Mouse (Mus musculus) testis, adult 2 months (tissue): ENCODE measurements around the gene Ccdc81. TPM values are rescaled to one million over a fixed set of nuclear protein-coding genes. Genes with fewer than 3 reads are reported as not detected.

Source experiments
- H3K27ac ChIP-seq: fragments of 200-500 bp; 2 replicates; pipeline ENCODE4 v1.5.1; 2012; ENCODE audit warnings: low read depth, low read length; ENCODE audit not compliant: control insufficient read depth, insufficient read depth
- H3K27me3 ChIP-seq: fragments of 200-500 bp; 2 replicates; pipeline ENCODE4 v1.6.1; 2012; ENCODE audit warnings: mild to moderate bottlenecking, low read length, moderate library complexity; ENCODE audit not compliant: control insufficient read depth, insufficient read depth
- H3K36me3 ChIP-seq: fragments of 200-500 bp; 2 replicates; pipeline ENCODE4 v1.6.1; 2012; ENCODE audit warnings: mild to moderate bottlenecking, low read length; ENCODE audit not compliant: control insufficient read depth, insufficient read depth
- H3K4me1 ChIP-seq: fragments of 200-500 bp; 2 replicates; pipeline ENCODE4 v1.6.1; 2012; ENCODE audit warnings: low read length; ENCODE audit not compliant: control insufficient read depth, insufficient read depth
- H3K4me3 ChIP-seq: fragments of 200-500 bp; 2 replicates; pipeline ENCODE4 v1.5.1; 2012; ENCODE audit warnings: low read depth, mild to moderate bottlenecking, low read length, moderate library complexity, mixed read lengths; ENCODE audit not compliant: control insufficient read depth
- CTCF ChIP-seq: fragments of 200-500 bp; IDR thresholded peaks from 2 replicates; pipeline ENCODE4 v1.5.1; 2012; ENCODE audit warnings: low read depth, mild to moderate bottlenecking, inconsistent platforms, low read length, moderate library complexity; ENCODE audit not compliant: control insufficient read depth, insufficient read depth, insufficient replicate concordance
- POLR2A ChIP-seq: fragments of 200-500 bp; IDR thresholded peaks from 2 replicates; pipeline ENCODE4 v1.6.1; 2012; ENCODE audit warnings: low read depth, mild to moderate bottlenecking, inconsistent platforms, low read length, moderate library complexity; ENCODE audit not compliant: control insufficient read depth
- polyA plus RNA-seq: library from polyadenylated mRNA; depleted of rRNA; stranded (reverse); fragments of >200 nt; gene quantifications from 2 replicates; pipeline ENCODE4 v1.2.3, GENCODE M21; 2012

Ccdc81 gene
- polyA plus RNA-seq, 1 experiment: 80.0 TPM

GRCm38 (mm10) chr7:89907950-89908349, 4.5 kb upstream of the Ccdc81 start:
- Histone ChIP-seq H3K36me3 (no peaks in the 10 kb centered on the region), H3K27ac (no peak overlapping the region), H3K27me3 (no peaks in the 10 kb centered on the region), H3K4me1 (peaks cover 17% of the 10 kb centered on the region), H3K4me3 (no peak overlapping the region)
- TF ChIP-seq CTCF (peak; percentile 44; the same call in 1 of the 2 replicates), POLR2A (no peak)

- Histone ChIP-seq H3K36me3 (no peaks in the 10 kb centered on the region), H3K4me3 (peak overlapping the region; percentile 92), H3K27ac (no peak overlapping the region), H3K27me3 (no peaks in the 10 kb centered on the region), H3K4me1 (peaks cover 11% of the 10 kb centered on the region)
- TF ChIP-seq POLR2A (no peak), CTCF (no peak)
Observed at GRCm38 (mm10) chr7:89903007-89903406, 422 bp downstream of the Ccdc81 start.

- H3K36me3 ChIP-seq: no peaks in the 10 kb centered on the region
- no peak overlapping the region for H3K4me3 ChIP-seq
- H3K27me3 ChIP-seq: no peaks in the 10 kb centered on the region
- no peak for TF ChIP-seq CTCF
- no peak for TF ChIP-seq POLR2A
- H3K4me1 ChIP-seq: no peaks in the 10 kb centered on the region
- H3K27ac ChIP-seq: no peak overlapping the region
Observed at GRCm38 (mm10) chr7:89891856-89892255, 11.6 kb downstream of the Ccdc81 start.

- TF ChIP-seq CTCF: no peak
- no peak for TF ChIP-seq POLR2A
Observed at GRCm38 (mm10) chr7:89891412-89891811, 12.0 kb downstream of the Ccdc81 start.

GRCm38 (mm10) chr7:89884551-89884950, 18.9 kb downstream of the Ccdc81 start:
- TF ChIP-seq POLR2A (no peak), CTCF (no peak)
- Histone ChIP-seq H3K27ac (no peak overlapping the region), H3K27me3 (no peaks in the 10 kb centered on the region), H3K36me3 (no peaks in the 10 kb centered on the region), H3K4me1 (no peaks in the 10 kb centered on the region), H3K4me3 (no peak overlapping the region)

More at GRCm38 (mm10) chr7:89891412-89891811, 12.0 kb downstream of the Ccdc81 start:
- Histone ChIP-seq H3K36me3 (no peaks in the 10 kb centered on the region), H3K27me3 (no peaks in the 10 kb centered on the region), H3K27ac (no peak overlapping the region), H3K4me1 (no peaks in the 10 kb centered on the region), H3K4me3 (peak overlapping the region; percentile 56)

- Histone ChIP-seq H3K27ac (no peak overlapping the region), H3K36me3 (no peaks in the 10 kb centered on the region)
- no peak for TF ChIP-seq CTCF
- no peak for TF ChIP-seq POLR2A
Observed at GRCm38 (mm10) chr7:89879686-89880085, 23.7 kb downstream of the Ccdc81 start.

GRCm38 (mm10) chr7:89867221-89867620, 36.2 kb downstream of the Ccdc81 start:
- no peaks in the 10 kb centered on the region for H3K27me3 ChIP-seq
- no peaks in the 10 kb centered on the region for H3K36me3 ChIP-seq
- H3K4me3 ChIP-seq: no peak overlapping the region
- H3K4me1 ChIP-seq: no peaks in the 10 kb centered on the region
- TF ChIP-seq CTCF (no peak), POLR2A (no peak)
- no peak overlapping the region for H3K27ac ChIP-seq

More at GRCm38 (mm10) chr7:89879686-89880085, 23.7 kb downstream of the Ccdc81 start:
- H3K27me3 ChIP-seq: no peaks in the 10 kb centered on the region
- H3K4me3 ChIP-seq: no peak overlapping the region
- no peaks in the 10 kb centered on the region for H3K4me1 ChIP-seq

GRCm38 (mm10) chr7:89864769-89865168, 38.7 kb downstream of the Ccdc81 start:
- Histone ChIP-seq H3K27me3 (no peaks in the 10 kb centered on the region), H3K36me3 (no peaks in the 10 kb centered on the region), H3K4me1 (no peaks in the 10 kb centered on the region), H3K27ac (no peak overlapping the region), H3K4me3 (no peak overlapping the region)
- TF ChIP-seq POLR2A: no peak
- no peak for TF ChIP-seq CTCF
